Mouse (Mus musculus) lung, adult 10 weeks (tissue): ENCODE results near the gene Arhgef1. TPM values are rescaled to one million over a fixed set of nuclear protein-coding genes. Genes with fewer than 3 reads are reported as not detected.

Experiments used
- polyA plus RNA-seq: library from polyadenylated mRNA; stranded (reverse); fragments of 350-450 nt; fragmentation: Illumina TruSeq; extraction: RNeasy Lipid Tissue Mini Kit (QIAGEN cat#74804); gene quantifications from one replicate; pipeline ENCODE4 v1.2.3, GENCODE M21; 2014; ENCODE audit warnings: low read depth, low replicate concordance; ENCODE audit not compliant: insufficient read depth

Arhgef1 gene
- polyA plus RNA-seq, result 98.1 TPM

GRCm38 (mm10) chr7:24902630-24903443 is at the start of gene Arhgef1:
Gene Arhgef1, plus strand, starts transcription at chr7:24902912.

GRCm38 (mm10) chr7:24861913-24862312 is 40.8 kb upstream of the Arhgef1 start, which contains the start of gene Gm9844:
Gene Gm9844, plus strand, starts transcription at chr7:24862213.

GRCm38 (mm10) chr7:24869532-24870165 is 33.1 kb upstream of the Arhgef1 start, which contains the start of the genes Lypd4 and Dmrtc2:
Gene Lypd4, minus strand, starts transcription at chr7:24869941.
Gene Dmrtc2, plus strand, starts transcription at chr7:24870057.

GRCm38 (mm10) chr7:24883896-24884692 is 18.6 kb upstream of the Arhgef1 start, which contains the start of gene Rps19:
Gene Rps19, plus strand, starts transcription at chr7:24884371.

GRCm38 (mm10) chr7:24897224-24897623 is 5.5 kb upstream of the Arhgef1 start, which contains the start of gene Cd79a:
Gene Cd79a, plus strand, starts transcription at chr7:24897381.

GRCm38 (mm10) chr7:24944257-24944950 is 41.7 kb downstream of the Arhgef1 start, which contains the start of gene Gm4881:
Gene Gm4881, minus strand, starts transcription at chr7:24944494.

GRCm38 (mm10) chr7:24971972-24972893 is 69.5 kb downstream of the Arhgef1 start, which contains the start of gene Rabac1:
Gene Rabac1, minus strand, starts transcription at chr7:24972754.

Other genes with a start within 250 kb of the Arhgef1 start
- gene Tex101, start 226.2 kb upstream of the Arhgef1 start, polyA plus RNA-seq, result not detected
- gene BC049730, start 193.7 kb upstream of the Arhgef1 start, polyA plus RNA-seq, result not detected
- not detected for gene Gm4763, start 176.0 kb upstream of the Arhgef1 start, polyA plus RNA-seq
- 2.9 TPM for gene Cd177, start 142.6 kb upstream of the Arhgef1 start, polyA plus RNA-seq
- gene Ceacam10, start 125.7 kb upstream of the Arhgef1 start, polyA plus RNA-seq, result 0.31 TPM
- 10.3 TPM for gene Gm9844, start 40.7 kb upstream of the Arhgef1 start, polyA plus RNA-seq
- gene Lypd4, start 33.0 kb upstream of the Arhgef1 start, polyA plus RNA-seq, result not detected
- gene Dmrtc2, start 32.9 kb upstream of the Arhgef1 start, polyA plus RNA-seq, result not detected
- 2,096 TPM for gene Rps19, start 18.5 kb upstream of the Arhgef1 start, polyA plus RNA-seq
- 88.3 TPM for gene Cd79a, start 5.5 kb upstream of the Arhgef1 start, polyA plus RNA-seq
- gene Gm4881, start 41.6 kb downstream of the Arhgef1 start, polyA plus RNA-seq, result not detected
- 441 TPM for gene Rabac1, start 69.8 kb downstream of the Arhgef1 start, polyA plus RNA-seq
- 1.9 TPM for gene Atp1a3, start 103.0 kb downstream of the Arhgef1 start, polyA plus RNA-seq
- 4.9 TPM for gene Grik5, start 169.4 kb downstream of the Arhgef1 start, polyA plus RNA-seq
- 8.7 TPM for gene Zfp574, start 169.7 kb downstream of the Arhgef1 start, polyA plus RNA-seq